8 mouse cellular contexts compared by ENCODE assay signal in the genomic region with DNA sequence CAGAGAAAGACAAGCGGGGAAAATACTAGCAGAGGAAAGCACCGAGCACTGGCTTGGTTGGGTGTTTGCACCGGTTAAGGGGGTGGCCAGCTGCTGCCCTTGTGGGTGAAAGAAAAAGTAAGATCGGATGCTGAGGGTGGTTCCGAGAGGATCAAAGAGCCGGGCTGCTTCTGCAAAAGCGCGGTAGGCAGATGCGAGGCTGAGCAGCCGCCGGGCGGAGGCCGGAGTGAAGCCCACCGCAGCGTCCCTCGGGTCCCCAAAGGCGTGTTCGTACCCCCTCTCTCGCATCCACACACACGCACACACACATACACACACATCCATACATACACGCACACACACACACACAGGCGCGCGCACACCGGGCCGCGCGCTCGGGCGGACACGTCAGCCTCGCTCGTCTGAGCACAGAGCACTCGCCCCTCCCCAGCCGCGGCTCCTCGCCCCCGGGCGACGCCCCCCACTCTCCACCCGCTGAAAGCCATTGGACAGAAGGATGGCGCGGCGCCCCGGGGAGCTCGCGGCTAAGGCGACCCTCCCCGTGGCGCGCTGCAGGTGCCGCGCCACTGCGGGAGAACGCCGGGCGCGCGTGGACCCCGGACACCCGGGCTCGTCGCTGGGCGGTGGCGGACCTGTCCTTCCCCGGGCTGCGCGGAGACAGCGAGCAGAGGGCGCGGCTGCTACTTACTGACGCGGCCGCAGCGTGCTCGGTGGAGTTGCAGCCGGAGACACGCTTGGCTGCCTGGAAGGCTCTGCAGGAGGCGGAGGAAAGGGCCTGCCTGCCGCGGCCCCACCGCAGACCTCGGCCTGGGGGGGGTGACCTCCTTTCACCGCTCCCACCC. TPM values are rescaled to one million over a fixed set of nuclear protein-coding genes. Genes with fewer than 3 reads are reported as not detected.
DNase-seq lines count a peak whose midpoint lies in the region; ATAC-seq and TF ChIP-seq lines count a peak whose summit lies in the region.

No protein-coding gene starts in this region.

- peak; percentile 52 for TF ChIP-seq EP300 in CH12.LX (IDR thresholded peaks at IDR 0.05; ENCODE audit: low read length)

- peak overlapping the region; percentile 51 for H3K9ac ChIP-seq in CH12.LX (ENCODE audit: insufficient read depth, low read depth)
- peak overlapping the region; percentile 40; the same call in 1 of the 2 replicates for H3K9ac ChIP-seq in heart, embryonic 16.5 days (ENCODE audit: low read length)

- 0% methylated on average over 73 of the region's 84 CpGs for WGBS in heart, embryonic 16.5 days
- under 1% methylated on average over 84 of the region's 84 CpGs for WGBS in spleen, adult 2 months

- peak; percentile 57 for ATAC-seq in heart, embryonic 16.5 days (replicated peaks; ENCODE audit: extremely low read depth, insufficient read depth, low FRiP score)
- ATAC-seq in megakaryocyte-erythroid progenitor cell, adult 5-6 weeks (replicated peaks; ENCODE audit: low FRiP score, low TSS enrichment, poor library complexity, severe bottlenecking), result 0 out of 2 replicates have a peak, but pooled peaks have one; percentile 55

- peaks cover 23% of the 10 kb centered on the region for H3K27me3 ChIP-seq in CH12.LX (replicated peaks)
- H3K27me3 ChIP-seq in heart, embryonic 16.5 days (ENCODE audit: control insufficient read depth, insufficient read depth, low read length), result peaks cover 50% of the 10 kb centered on the region
- 0 out of 2 replicates have a peak, but pooled peaks cover 6% of the 10 kb centered on the region for H3K27me3 ChIP-seq in spleen, adult 2 months (ENCODE audit: control insufficient read depth, insufficient read depth, low read length)

- no peak for TF ChIP-seq CTCF in CH12.LX (conservative IDR thresholded peaks at IDR 0.05 in 1 of 2, IDR thresholded peaks at IDR 0.05 in 1 of 2; ENCODE audit: low read depth in 2 of 2, low read length in 2 of 2)
- TF ChIP-seq CTCF in spleen, adult 2 months (IDR thresholded peaks at IDR 0.05; ENCODE audit: extremely low read depth, insufficient read depth, insufficient read length, insufficient replicate concordance), result no peak

- H3K27ac ChIP-seq in CH12.LX (ENCODE audit: insufficient read depth, low read depth), result peak overlapping the region; percentile 80
- H3K27ac ChIP-seq in heart, embryonic 16.5 days (ENCODE audit: low read length), result no peak overlapping the region
- peak overlapping the region; percentile 23; the same call in 1 of the 2 replicates for H3K27ac ChIP-seq in spleen, adult 2 months (ENCODE audit: insufficient read depth, low read length)

- no peaks in the 10 kb centered on the region for H3K9me3 ChIP-seq in CH12.LX (replicated peaks; ENCODE audit: low read length)
- no peaks in the 10 kb centered on the region for H3K9me3 ChIP-seq in heart, embryonic 16.5 days (replicated peaks; ENCODE audit: control insufficient read depth, low read length)

- no peak; the same call in 1 of the 2 replicates for TF ChIP-seq RAD21 in CH12.LX (IDR thresholded peaks at IDR 0.05; ENCODE audit: low read depth, low read length)

- dilution Hi-C loops in CH12.LX (cut with MboI; ENCODE audit: extremely low pct_ligation_motif_present, extremely low pct_unique_long_range_greater_than_20kb, low sequenced_read_pairs), result no loop called here

- H3K4me3 ChIP-seq in CH12.LX (replicated peaks in 1 of 3; ENCODE audit: low read depth in 2 of 3, low read length in 2 of 3, poor library complexity in 1 of 3), result peak overlapping the region; percentile 64 to 74 (median 66)
- peak overlapping the region; percentile 49 for H3K4me3 ChIP-seq in heart, embryonic 16.5 days (ENCODE audit: low read length)
- H3K4me3 ChIP-seq in spleen, adult 2 months (ENCODE audit: extremely low read depth, insufficient read depth, insufficient read length), result peak overlapping the region; percentile 67

- DNase-seq in A20 (ENCODE audit: low read depth, low spot score) (peak; percentile 89), CH12.LX (ENCODE audit: extremely low read depth) (peak; percentile 74)
- peak; percentile 49 to 75 for DNase-seq in cerebellum, postnatal 4 days (ENCODE audit: low spot score in 2 of 2)
- peak; percentile 55 to 57 for DNase-seq in layer of hippocampus, postnatal 25 days (ENCODE audit: extremely low spot score in 1 of 2, low spot score in 1 of 2)
- peak; percentile 50 to 78 for DNase-seq in spleen, adult 2 months (ENCODE audit: low read depth in 1 of 2, low spot score in 2 of 2)
- DNase-seq in urinary bladder, adult 2 months (ENCODE audit: low spot score), result no peak

- in situ Hi-C loops in CH12.LX (cut with MboI; ENCODE audit: low pct_ligation_motif_present, low pct_unique_long_range_greater_than_20kb, low sequenced_read_pairs), result no loop called here

- peak; percentile 52 for TF ChIP-seq POLR2A in CH12.LX (IDR thresholded peaks at IDR 0.05; ENCODE audit: low read depth, low read length)
- TF ChIP-seq POLR2A in spleen, adult 2 months (IDR thresholded peaks at IDR 0.05; ENCODE audit: low read depth, low read length), result no peak

- no peaks in the 10 kb centered on the region for H3K79me2 ChIP-seq in CH12.LX (replicated peaks; ENCODE audit: control insufficient read depth, extremely low read depth, insufficient read depth, poor library complexity, severe bottlenecking)

- no peaks in the 10 kb centered on the region for H3K36me3 ChIP-seq in CH12.LX (replicated peaks in 1 of 2; ENCODE audit: control insufficient read depth in 1 of 2, insufficient read depth in 1 of 2, low read length in 1 of 2)
- H3K36me3 ChIP-seq in heart, embryonic 16.5 days (ENCODE audit: control insufficient read depth, insufficient read depth), result no peaks in the 10 kb centered on the region
- no peaks in the 10 kb centered on the region for H3K36me3 ChIP-seq in spleen, adult 2 months (ENCODE audit: control insufficient read depth, insufficient read depth, low read length)

- peak overlapping the region; percentile 83 for H3K4me2 ChIP-seq in CH12.LX (ENCODE audit: insufficient read depth, low read depth, poor library complexity, severe bottlenecking)
- H3K4me2 ChIP-seq in heart, embryonic 16.5 days (ENCODE audit: low read depth, low read length), result peak overlapping the region; percentile 68

- H3K4me1 ChIP-seq in CH12.LX (ENCODE audit: control insufficient read depth in 1 of 2, insufficient read depth in 2 of 2), result peaks cover 20 to 55% of the 10 kb centered on the region in 2 experiments
- peaks cover 4% of the 10 kb centered on the region; the same call in 1 of the 2 replicates for H3K4me1 ChIP-seq in heart, embryonic 16.5 days (ENCODE audit: control insufficient read depth, insufficient read depth, low read length)
- peaks cover 18% of the 10 kb centered on the region for H3K4me1 ChIP-seq in spleen, adult 2 months (ENCODE audit: control insufficient read depth, insufficient read depth, insufficient read length)

TF ChIP-seq in CH12.LX, 34 proteins besides CTCF, POLR2A, EP300 and RAD21 (continues in another document):
- TF ChIP-seq MAX (IDR thresholded peaks at IDR 0.05; ENCODE audit: low read length) (peak; percentile 72), MYC (IDR thresholded peaks at IDR 0.05; ENCODE audit: low read depth, low read length) (0 out of 2 replicates have a peak, but pooled peaks have one; percentile 17), BHLHE40 (IDR thresholded peaks at IDR 0.05; ENCODE audit: low read depth, low read length) (no peak; the same call in 1 of the 2 replicates), E2F4 (IDR thresholded peaks at IDR 0.05; ENCODE audit: insufficient replicate concordance, low read depth, low read length) (no peak), ZC3H11A (IDR thresholded peaks at IDR 0.05; ENCODE audit: low read depth, low read length) (no peak), UBTF (IDR thresholded peaks at IDR 0.05; ENCODE audit: low read depth, low read length) (peak; percentile 77), CHD1 (IDR thresholded peaks at IDR 0.05; ENCODE audit: low read depth, low read length) (no peak; the same call in 1 of the 2 replicates), PAX5 (IDR thresholded peaks at IDR 0.05; ENCODE audit: low read length) (no peak), SMC3 (IDR thresholded peaks at IDR 0.05; ENCODE audit: low read depth, low read length) (no peak), USF2 (conservative IDR thresholded peaks at IDR 0.05; ENCODE audit: low read depth, low read length) (no peak), MAZ (IDR thresholded peaks at IDR 0.05; ENCODE audit: low read depth, low read length) (peak; percentile 70; the same call in 1 of the 2 replicates), GABPA (IDR thresholded peaks at IDR 0.05; ENCODE audit: insufficient replicate concordance, low read depth, low read length) (no peak), ZMIZ1 (IDR thresholded peaks at IDR 0.05; ENCODE audit: low read depth, low read length) (peak; percentile 77), KAT2A (IDR thresholded peaks at IDR 0.05; ENCODE audit: insufficient replicate concordance, low read length) (0 out of 2 replicates have a peak, but pooled peaks have one; percentile 23), NRF1 (IDR thresholded peaks at IDR 0.05; ENCODE audit: low read depth, low read length) (0 out of 2 replicates have a peak, but pooled peaks have one; percentile 29), ELF1 (IDR thresholded peaks at IDR 0.05; ENCODE audit: low read depth, low read length) (no peak), IRF4 (IDR thresholded peaks at IDR 0.05; ENCODE audit: low read depth, low read length) (peak; percentile 43; the same call in 1 of the 2 replicates)

RNA-seq across cellular contexts. Expression of a gene that starts 3.5 kb away (rescaled TPM):
- 4.4 and 7.5 TPM in 2 replicates for total RNA-seq in CH12.LX (2012; rRNA removed)
- 3.8 and 4.3 TPM in 2 replicates for total RNA-seq in CH12.LX (2014; rRNA removed)
- polyA plus RNA-seq in CH12.LX (2012; ENCODE audit: insufficient read length, low read depth), result 2.3 and 2.4 TPM in 2 replicates
- 0.03 and 0.12 TPM in 2 replicates for polyA plus RNA-seq in heart, embryonic 16.5 days (2015; fragmentation: Nextera tagmentation; extraction: Ambion mirVana)
- 10 to 100 TPM; 15.2 to 18.3 TPM for total RNA-seq in layer of hippocampus, postnatal 25 days (2021)
- total RNA-seq in megakaryocyte-erythroid progenitor cell, adult 5-6 weeks (2014; fragmentation: Nextera tagmentation), result not detected in 2 replicates
- total RNA-seq in megakaryocyte-erythroid progenitor cell, adult 5-6 weeks (2017), result not detected in 2 replicates
- polyA plus RNA-seq in spleen, adult 2 months (2012; rRNA removed), result 0.11 and 0.13 TPM in 2 replicates
- 0.03 and 0.04 TPM in 2 replicates for polyA plus RNA-seq in urinary bladder, adult 2 months (2012; rRNA removed)

RNA-seq across cellular contexts. Expression of a gene that starts 53.4 kb away (rescaled TPM):
- total RNA-seq in CH12.LX (2012; rRNA removed), result 6.2 and 7.8 TPM in 2 replicates
- total RNA-seq in CH12.LX (2014; rRNA removed), result 9.4 and 10.2 TPM in 2 replicates
- 7.0 and 8.2 TPM in 2 replicates for polyA plus RNA-seq in CH12.LX (2012; ENCODE audit: insufficient read length, low read depth)
- polyA plus RNA-seq in heart, embryonic 16.5 days (2015; fragmentation: Nextera tagmentation; extraction: Ambion mirVana), result 10.7 and 12.2 TPM in 2 replicates
- 10 to 100 TPM; 24.6 to 30.2 TPM for total RNA-seq in layer of hippocampus, postnatal 25 days (2021)
- 8.7 and 21.2 TPM in 2 replicates for total RNA-seq in megakaryocyte-erythroid progenitor cell, adult 5-6 weeks (2014; fragmentation: Nextera tagmentation)
- 8.5 and 14.3 TPM in 2 replicates for total RNA-seq in megakaryocyte-erythroid progenitor cell, adult 5-6 weeks (2017)
- 0.54 and 0.81 TPM in 2 replicates for polyA plus RNA-seq in spleen, adult 2 months (2012; rRNA removed)
- polyA plus RNA-seq in urinary bladder, adult 2 months (2012; rRNA removed), result 6.0 and 7.9 TPM in 2 replicates
